Mouse (Mus musculus): Measurements from ENCODE around the gene Rftn1.

DNA sequence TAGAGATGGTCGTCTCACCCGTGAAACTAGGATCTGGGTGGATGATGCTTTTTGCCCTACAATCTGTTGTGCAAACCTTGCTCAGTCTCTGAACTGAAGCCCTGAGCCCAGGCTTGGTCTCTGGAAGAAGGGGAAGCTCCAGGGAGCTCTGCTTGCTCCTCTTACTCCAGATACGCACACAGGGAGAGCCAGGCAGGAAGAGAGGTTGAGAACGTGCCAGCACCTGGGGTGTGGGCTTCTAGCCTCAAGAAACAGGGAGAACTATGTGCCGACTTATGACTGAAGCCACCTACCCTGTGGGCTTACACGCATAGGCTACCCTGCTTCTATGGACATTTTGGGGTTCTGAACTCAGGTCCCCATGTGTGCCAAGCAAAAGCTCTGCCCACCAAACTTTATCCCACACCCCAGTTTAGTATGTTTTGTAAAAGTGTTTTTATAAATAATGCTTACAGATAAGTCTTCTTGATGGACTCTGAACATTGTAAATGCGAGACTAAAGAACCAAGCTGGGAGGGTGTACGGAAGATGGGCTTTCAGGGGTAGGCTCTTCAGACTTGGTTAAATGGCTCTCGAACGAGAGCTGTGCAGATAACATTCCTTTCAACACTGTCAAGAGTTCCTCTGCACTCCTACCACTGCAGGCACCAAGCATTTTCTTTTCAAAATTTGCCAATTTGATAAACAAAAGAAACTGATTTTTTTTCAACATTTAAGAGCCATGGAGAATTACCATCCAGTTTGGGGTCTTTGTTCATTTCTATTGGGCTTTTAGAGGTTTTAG is 152.4 kb downstream of the Rftn1 start:
- no peak for TF ChIP-seq POLR2A (IDR thresholded peaks at IDR 0.05; ENCODE audit: insufficient read depth, low read depth, low read length)
- TF ChIP-seq CTCF (IDR thresholded peaks at IDR 0.05): no peak
- no peak for TF ChIP-seq EP300 (IDR thresholded peaks at IDR 0.05; ENCODE audit: insufficient read depth, low read depth, low read length)
